Mouse (Mus musculus): ENCODE measurements around the gene Crls1. TPM values are rescaled to one million over a fixed set of nuclear protein-coding genes. Genes with fewer than 3 reads are reported as not detected.

Crls1 gene
- 20.8 and 21.8 TPM in 2 replicates for polyA plus RNA-seq (2015; fragmentation: Nextera tagmentation; extraction: Ambion mirVana)

GRCm38 (mm10) chr2:132846407-132847358 is at the start of gene Crls1:
TSS of gene Crls1 (plus strand) at chr2:132846666.
- peak; percentile 95 for ATAC-seq (ENCODE audit: low read depth)
- peaks cover 24% of the 10 kb centered on the region for H3K4me1 ChIP-seq (replicated peaks)
- H3K9me3 ChIP-seq: no peaks in the 10 kb centered on the region
- H3K27ac ChIP-seq (replicated peaks): peak within 1 kb of the TSS; percentile 84
- under 1% methylated on average over 93 of the region's 96 CpGs for WGBS
- peak within 1 kb of the TSS; percentile 83 for H3K4me2 ChIP-seq
- no peaks in the 10 kb centered on the region for H3K27me3 ChIP-seq
- peak within 1 kb of the TSS; percentile 92 for H3K9ac ChIP-seq
- H3K4me3 ChIP-seq: peak within 1 kb of the TSS; percentile 96
- H3K36me3 ChIP-seq: peaks cover 16% of the 10 kb centered on the region

- no peaks in the 10 kb centered on the region for H3K27me3 ChIP-seq
- no peak overlapping the region for H3K27ac ChIP-seq (replicated peaks)
- 90% methylated on average over 2 of the region's 2 CpGs for WGBS
- H3K9me3 ChIP-seq: no peaks in the 10 kb centered on the region
- H3K4me2 ChIP-seq: no peak overlapping the region
- no peaks in the 10 kb centered on the region for H3K4me1 ChIP-seq (replicated peaks)
- no peak for ATAC-seq (ENCODE audit: low read depth)
- no peak overlapping the region for H3K4me3 ChIP-seq
- H3K9ac ChIP-seq: no peak overlapping the region
- H3K36me3 ChIP-seq: peaks cover 52% of the 10 kb centered on the region
Observed at GRCm38 (mm10) chr2:132802976-132803375, 43.5 kb upstream of the Crls1 start.

DNA sequence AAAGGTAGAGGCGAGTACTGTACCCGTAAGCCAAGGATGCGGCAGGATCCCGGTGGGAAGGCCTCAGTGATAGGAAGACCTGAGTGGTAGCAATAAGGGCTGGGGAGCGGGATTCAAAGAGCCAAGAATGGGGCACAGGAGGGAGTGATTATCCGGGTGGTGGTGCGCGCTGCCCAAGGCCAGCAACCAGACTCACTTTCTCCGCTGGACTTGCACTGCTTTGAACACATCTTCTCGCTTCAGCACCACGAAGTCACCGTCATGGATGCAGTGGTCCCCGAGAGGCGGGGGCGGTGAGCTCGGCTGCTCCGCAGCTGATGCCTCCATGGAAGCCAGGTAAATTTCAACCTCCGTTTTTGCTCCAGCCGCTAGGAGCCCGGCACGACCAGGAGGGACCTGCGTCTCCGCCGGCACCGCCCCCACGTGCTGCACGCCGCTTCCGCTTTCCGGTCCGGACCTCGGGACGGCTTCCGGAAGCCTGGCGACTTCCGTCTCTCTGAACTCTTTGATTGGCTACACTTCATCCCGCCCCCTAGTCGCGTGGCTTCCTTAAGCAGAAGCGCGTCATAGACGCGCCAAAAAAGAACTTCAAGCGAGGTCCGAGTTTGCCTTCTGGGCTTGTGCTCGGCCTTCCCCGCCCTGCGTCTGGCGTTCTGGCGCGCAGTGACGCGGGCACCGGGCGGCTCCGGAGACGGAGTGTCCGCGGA is 30.7 kb upstream of the Crls1 start, which contains the start of the genes Trmt6 and Mcm8:
TSS of gene Trmt6 (minus strand) at position 448 of the 707 bp plus-strand sequence.
TSS of gene Mcm8 (plus strand) at position 534 of the 707 bp plus-strand sequence.
- Histone ChIP-seq H3K4me1 (replicated peaks) (peaks cover 21% of the 10 kb centered on the region), H3K27ac (replicated peaks) (peak within 1 kb of the TSS; percentile 49), H3K4me3 (peak within 1 kb of the TSS; percentile 85), H3K9ac (peak within 1 kb of the TSS; percentile 85), H3K4me2 (peak within 1 kb of the TSS; percentile 83), H3K36me3 (peaks cover 21% of the 10 kb centered on the region), H3K27me3 (no peaks in the 10 kb centered on the region), H3K9me3 (no peaks in the 10 kb centered on the region)
- under 1% methylated on average over 59 of the region's 59 CpGs for WGBS
- ATAC-seq (ENCODE audit: low read depth): peak; percentile 100

DNA sequence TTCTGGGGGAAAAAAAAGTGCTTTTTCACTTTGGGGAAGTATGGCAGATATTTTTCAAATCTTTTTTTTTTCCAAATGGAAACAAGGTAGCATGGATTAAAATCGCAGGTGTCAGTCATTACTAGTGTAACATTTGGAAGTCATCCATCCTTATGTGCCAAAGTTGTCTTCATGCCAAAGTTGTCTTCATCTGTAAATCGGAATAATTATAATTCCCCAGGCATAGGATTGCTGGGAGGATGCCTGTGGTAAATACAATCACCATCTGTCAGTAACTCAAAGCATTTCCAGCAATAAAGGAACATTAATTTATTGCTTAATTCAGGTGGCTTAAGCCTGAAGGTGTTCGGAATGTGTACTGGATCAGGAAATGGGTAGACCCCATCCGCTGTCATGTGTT is 5.4 kb upstream of the Crls1 start:
- ATAC-seq (ENCODE audit: low read depth): no peak
- 88% methylated on average over 4 of the region's 4 CpGs for WGBS
- H3K27ac ChIP-seq (replicated peaks): no peak overlapping the region
- no peak overlapping the region for H3K9ac ChIP-seq
- H3K4me2 ChIP-seq: no peak overlapping the region
- H3K36me3 ChIP-seq: 0 out of 2 replicates have a peak, but pooled peaks cover 4% of the 10 kb centered on the region
- H3K4me1 ChIP-seq (replicated peaks): no peaks in the 10 kb centered on the region
- no peak overlapping the region for H3K4me3 ChIP-seq
- H3K9me3 ChIP-seq: no peaks in the 10 kb centered on the region
- H3K27me3 ChIP-seq: no peaks in the 10 kb centered on the region

DNA sequence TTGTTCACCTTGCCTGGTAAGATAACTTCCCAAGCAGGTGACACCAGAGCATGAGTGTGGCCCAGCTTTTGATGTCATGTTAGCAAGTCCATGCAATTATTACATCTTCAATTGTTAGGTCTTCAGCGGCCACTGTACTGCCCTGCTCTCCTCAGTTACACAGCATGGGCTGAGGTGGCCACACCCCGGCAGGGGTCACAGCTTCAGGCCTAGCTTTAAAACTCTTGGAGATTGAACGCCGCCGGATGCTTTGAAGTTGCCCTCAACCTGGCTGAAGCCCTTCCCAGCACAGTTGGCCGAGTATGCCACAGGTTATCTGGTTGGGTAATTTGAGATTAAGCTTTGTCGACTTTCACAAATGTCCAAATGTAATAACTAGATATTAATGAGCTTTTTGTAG is 1.1 kb downstream of the Crls1 start:
- H3K4me3 ChIP-seq: peak overlapping the region; percentile 96
- H3K9me3 ChIP-seq: no peaks in the 10 kb centered on the region
- H3K4me1 ChIP-seq (replicated peaks): peaks cover 24% of the 10 kb centered on the region
- H3K27ac ChIP-seq (replicated peaks): no peak overlapping the region
- WGBS: 27% methylated on average over 7 of the region's 7 CpGs
- H3K36me3 ChIP-seq: peaks cover 23% of the 10 kb centered on the region
- H3K4me2 ChIP-seq: peak overlapping the region; percentile 83
- H3K27me3 ChIP-seq: no peaks in the 10 kb centered on the region
- H3K9ac ChIP-seq: peak overlapping the region; percentile 92
- ATAC-seq (ENCODE audit: low read depth): no peak

GRCm38 (mm10) chr2:132848361-132848760 is 1.9 kb downstream of the Crls1 start:
- H3K4me3 ChIP-seq: no peak overlapping the region
- WGBS: 94% methylated on average over 4 of the region's 4 CpGs
- H3K9ac ChIP-seq: no peak overlapping the region
- peaks cover 26% of the 10 kb centered on the region for H3K36me3 ChIP-seq
- H3K4me2 ChIP-seq: peak overlapping the region; percentile 83
- no peaks in the 10 kb centered on the region for H3K9me3 ChIP-seq
- ATAC-seq (ENCODE audit: low read depth): no peak
- H3K27ac ChIP-seq (replicated peaks): no peak overlapping the region
- H3K4me1 ChIP-seq (replicated peaks): peaks cover 24% of the 10 kb centered on the region
- no peaks in the 10 kb centered on the region for H3K27me3 ChIP-seq

GRCm38 (mm10) chr2:132849141-132849540 is 2.7 kb downstream of the Crls1 start:
- Histone ChIP-seq H3K9me3 (no peaks in the 10 kb centered on the region), H3K27ac (replicated peaks) (no peak overlapping the region), H3K27me3 (no peaks in the 10 kb centered on the region), H3K4me2 (no peak overlapping the region), H3K4me1 (replicated peaks) (peaks cover 24% of the 10 kb centered on the region), H3K36me3 (peaks cover 31% of the 10 kb centered on the region), H3K4me3 (no peak overlapping the region), H3K9ac (no peak overlapping the region)
- no peak for ATAC-seq (ENCODE audit: low read depth)
- WGBS: 89% methylated on average over 6 of the region's 6 CpGs

GRCm38 (mm10) chr2:132853051-132853450 is 6.6 kb downstream of the Crls1 start:
- no peak for ATAC-seq (ENCODE audit: low read depth)
- no peak overlapping the region for H3K4me3 ChIP-seq
- H3K4me2 ChIP-seq: no peak overlapping the region
- no peak overlapping the region for H3K27ac ChIP-seq (replicated peaks)
- no peaks in the 10 kb centered on the region for H3K9me3 ChIP-seq
- peaks cover 32% of the 10 kb centered on the region for H3K36me3 ChIP-seq
- 96% methylated on average over 1 of the region's 1 CpGs for WGBS
- H3K27me3 ChIP-seq: no peaks in the 10 kb centered on the region
- H3K4me1 ChIP-seq (replicated peaks): peaks cover 12% of the 10 kb centered on the region
- H3K9ac ChIP-seq: no peak overlapping the region

GRCm38 (mm10) chr2:132856333-132856732 is 9.9 kb downstream of the Crls1 start:
- Histone ChIP-seq H3K4me3 (no peak overlapping the region), H3K4me1 (replicated peaks) (no peaks in the 10 kb centered on the region), H3K9ac (no peak overlapping the region), H3K4me2 (no peak overlapping the region), H3K27ac (replicated peaks) (no peak overlapping the region), H3K36me3 (peaks cover 19% of the 10 kb centered on the region), H3K9me3 (no peaks in the 10 kb centered on the region), H3K27me3 (no peaks in the 10 kb centered on the region)
- no peak for ATAC-seq (ENCODE audit: low read depth)
- WGBS: 78% methylated on average over 5 of the region's 5 CpGs

DNA sequence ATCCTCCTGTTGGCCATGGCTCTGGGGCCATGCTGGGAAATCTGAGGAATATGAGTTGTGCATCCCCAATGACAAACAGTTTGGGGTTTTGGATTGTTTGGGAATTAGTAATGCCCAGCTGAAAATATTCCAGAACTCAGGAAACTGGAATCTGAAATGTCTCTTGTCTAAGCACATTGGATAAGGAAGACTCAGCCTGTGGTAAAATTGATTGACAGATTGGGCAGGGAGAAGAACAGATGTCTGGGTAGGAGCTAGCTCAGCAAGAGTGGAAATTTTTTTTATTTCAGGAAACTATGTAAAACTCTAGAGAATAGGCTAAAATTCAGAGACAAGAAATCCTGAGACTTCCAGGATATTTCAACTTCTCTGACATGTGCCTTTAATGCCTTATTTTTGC is 14.0 kb downstream of the Crls1 start:
- H3K4me2 ChIP-seq: no peak overlapping the region
- H3K9me3 ChIP-seq: no peaks in the 10 kb centered on the region
- no peak overlapping the region for H3K9ac ChIP-seq
- no peaks in the 10 kb centered on the region for H3K27me3 ChIP-seq
- H3K4me3 ChIP-seq: no peak overlapping the region
- no peak for ATAC-seq (ENCODE audit: low read depth)
- no peak overlapping the region for H3K27ac ChIP-seq (replicated peaks)
- H3K4me1 ChIP-seq (replicated peaks): no peaks in the 10 kb centered on the region
- peaks cover 12% of the 10 kb centered on the region for H3K36me3 ChIP-seq

- no peak for ATAC-seq (ENCODE audit: low read depth)
- H3K27ac ChIP-seq (replicated peaks): no peak overlapping the region
- 87% methylated on average over 2 of the region's 2 CpGs for WGBS
Observed at GRCm38 (mm10) chr2:132861456-132861855, 15.0 kb downstream of the Crls1 start.

DNA sequence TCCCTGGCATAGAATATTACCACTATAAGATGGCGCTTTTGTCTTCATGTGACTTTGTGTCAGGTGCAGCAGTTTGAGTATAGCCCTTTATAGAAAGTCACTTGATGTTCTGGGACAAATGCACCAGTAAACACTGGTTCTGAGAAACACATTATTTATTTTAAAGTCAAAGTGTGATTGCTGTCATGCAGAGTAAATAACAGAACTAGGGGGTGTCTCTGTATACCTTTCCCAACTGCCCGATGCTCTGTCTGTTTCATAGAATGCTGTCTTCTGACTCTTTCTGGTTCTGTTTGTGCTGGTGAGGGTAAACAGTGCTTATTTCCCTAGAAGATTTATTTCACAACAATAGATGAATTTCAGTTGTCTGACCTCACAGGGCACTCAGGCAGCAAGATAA is 16.9 kb downstream of the Crls1 start:
- H3K4me3 ChIP-seq: no peak overlapping the region
- ATAC-seq (ENCODE audit: low read depth): no peak
- H3K36me3 ChIP-seq: peaks cover 28% of the 10 kb centered on the region
- no peaks in the 10 kb centered on the region for H3K9me3 ChIP-seq
- no peak overlapping the region for H3K27ac ChIP-seq (replicated peaks)
- H3K4me1 ChIP-seq (replicated peaks): no peaks in the 10 kb centered on the region
- no peaks in the 10 kb centered on the region for H3K27me3 ChIP-seq
- 95% methylated on average over 2 of the region's 2 CpGs for WGBS
- H3K4me2 ChIP-seq: no peak overlapping the region
- no peak overlapping the region for H3K9ac ChIP-seq

More at GRCm38 (mm10) chr2:132861456-132861855, 15.0 kb downstream of the Crls1 start:
- Histone ChIP-seq H3K36me3 (peaks cover 20% of the 10 kb centered on the region), H3K27me3 (no peaks in the 10 kb centered on the region), H3K9ac (no peak overlapping the region), H3K9me3 (no peaks in the 10 kb centered on the region), H3K4me3 (no peak overlapping the region), H3K4me1 (replicated peaks) (no peaks in the 10 kb centered on the region), H3K4me2 (no peak overlapping the region)
